ENCODE assay signal across 27 mouse cellular contexts in genomic region chr9:45637346-45637745, GRCm38 (mm10).
DNase-seq lines count a peak whose midpoint lies in the region; ATAC-seq and TF ChIP-seq lines count a peak whose summit lies in the region.
"Had no signal": no experiment of that assay in that cellular context is flagged by ENCODE, and none has a peak within 500 bp of the region (broad histone marks: within the 10 kb centered on the region; RNA-seq: fewer than 3 reads in every experiment).

No protein-coding gene starts in this region.

- no peaks in the 10 kb centered on the region for H3K36me3 ChIP-seq in heart, postnatal 0 days (replicated peaks; ENCODE audit: control insufficient read depth, insufficient read depth, low read length)
- no peaks in the 10 kb centered on the region for H3K36me3 ChIP-seq in heart, embryonic 11.5 days (ENCODE audit: control insufficient read depth, insufficient read depth, low read length)
- H3K36me3 ChIP-seq in embryonic facial prominence, embryonic 10.5 days (replicated peaks), result no peaks in the 10 kb centered on the region
- H3K36me3 ChIP-seq: embryonic facial prominence, embryonic 13.5 days; forebrain, embryonic 10.5 days; heart, embryonic 15.5 days; hindbrain, embryonic 12.5 days; intestine, embryonic 15.5 days; limb, embryonic 13.5 days; lung, embryonic 15.5 days; stomach, embryonic 15.5 days had no signal

- no peak overlapping the region for H3K4me2 ChIP-seq in heart, postnatal 0 days (ENCODE audit: low read depth, low read length)
- no peak overlapping the region for H3K4me2 ChIP-seq in heart, embryonic 11.5 days
- H3K4me2 ChIP-seq: embryonic facial prominence, embryonic 13.5 days; heart, embryonic 15.5 days; hindbrain, embryonic 12.5 days; intestine, embryonic 15.5 days; limb, embryonic 13.5 days; liver, embryonic 11.5 days; lung, embryonic 15.5 days; midbrain, embryonic 11.5 days; stomach, embryonic 15.5 days had no signal

- WGBS in heart, postnatal 0 days, result 37% methylated on average over 1 of the region's 1 CpGs
- WGBS in heart, embryonic 11.5 days (ENCODE audit: insufficient replicate concordance), result 43% methylated on average over 1 of the region's 1 CpGs
- 66% methylated on average over 1 of the region's 1 CpGs for WGBS in embryonic facial prominence, embryonic 10.5 days

- TF ChIP-seq CTCF in heart, postnatal 0 days (IDR thresholded peaks at IDR 0.05; ENCODE audit: low read depth), result no peak
- TF ChIP-seq CTCF in layer of hippocampus, adult 2 months (conservative IDR thresholded peaks at IDR 0.05), result no peak

- peak; percentile 48 for DNase-seq in cerebellum, adult 9-11 months
- no peak for DNase-seq in cerebellum, adult 9-10 months
- no peak for DNase-seq in heart, postnatal 0 days (ENCODE audit: low spot score)
- DNase-seq in brain, adult 2 months (ENCODE audit: low read depth, low spot score), result peak; percentile 78
- DNase-seq in layer of hippocampus, adult 2 months (ENCODE audit: low spot score in 2 of 2), result peak in 1 of 2 experiments; percentile 76
- DNase-seq in embryonic facial prominence, embryonic 10.5 days (ENCODE audit: low spot score), result no peak
- DNase-seq: adrenal gland, postnatal 36 days; embryo, embryonic 11 days; gastrocnemius, postnatal 14 days; heart, postnatal 36 days; kidney, adult 2 months; kidney, postnatal 36 days; right cerebral cortex, postnatal 25 days had no signal

- no peaks in the 10 kb centered on the region for H3K4me1 ChIP-seq in heart, postnatal 0 days (ENCODE audit: control insufficient read depth, insufficient read depth)
- no peaks in the 10 kb centered on the region; the same call in 1 of the 2 replicates for H3K4me1 ChIP-seq in heart, embryonic 11.5 days (ENCODE audit: control insufficient read depth, insufficient read depth, low read length)
- H3K4me1 ChIP-seq in embryonic facial prominence, embryonic 10.5 days, result peaks cover 11% of the 10 kb centered on the region

- no peaks in the 10 kb centered on the region for H3K27me3 ChIP-seq in heart, postnatal 0 days (ENCODE audit: control insufficient read depth, insufficient read depth, low read length)
- no peaks in the 10 kb centered on the region; the same call in 1 of the 2 replicates for H3K27me3 ChIP-seq in heart, embryonic 11.5 days (ENCODE audit: control insufficient read depth, insufficient read depth, low read length)
- no peaks in the 10 kb centered on the region for H3K27me3 ChIP-seq in embryonic facial prominence, embryonic 10.5 days (replicated peaks; ENCODE audit: low read depth, poor library complexity, severe bottlenecking)
- H3K27me3 ChIP-seq: embryonic facial prominence, embryonic 13.5 days; hindbrain, embryonic 12.5 days; intestine, embryonic 15.5 days; limb, embryonic 13.5 days; lung, embryonic 15.5 days; stomach, embryonic 15.5 days had no signal

- no peak overlapping the region for H3K9ac ChIP-seq in heart, postnatal 0 days (replicated peaks; ENCODE audit: low read depth, low read length)
- H3K9ac ChIP-seq in heart, embryonic 11.5 days (ENCODE audit: low read depth, low read length), result no peak overlapping the region
- H3K9ac ChIP-seq: embryonic facial prominence, embryonic 13.5 days; heart, embryonic 15.5 days; hindbrain, embryonic 12.5 days; intestine, embryonic 15.5 days; limb, embryonic 13.5 days; lung, embryonic 15.5 days; stomach, embryonic 15.5 days had no signal

- H3K27ac ChIP-seq in heart, postnatal 0 days (ENCODE audit: low read depth), result no peak overlapping the region
- no peak overlapping the region for H3K27ac ChIP-seq in heart, embryonic 11.5 days (ENCODE audit: low read depth, low read length)
- H3K27ac ChIP-seq in layer of hippocampus, adult 2 months, result peak overlapping the region; percentile 86
- no peak overlapping the region for H3K27ac ChIP-seq in embryonic facial prominence, embryonic 10.5 days (replicated peaks)
- H3K27ac ChIP-seq: embryonic facial prominence, embryonic 13.5 days; heart, embryonic 15.5 days; hindbrain, embryonic 12.5 days; intestine, embryonic 15.5 days; limb, embryonic 13.5 days; lung, embryonic 15.5 days; stomach, embryonic 15.5 days had no signal

- TF ChIP-seq EP300 in heart, postnatal 0 days (IDR thresholded peaks at IDR 0.05; ENCODE audit: low read depth), result no peak

- ATAC-seq in heart, postnatal 0 days (ENCODE audit: insufficient read depth, low read depth), result 0 out of 2 replicates have a peak, but pooled peaks have one; percentile 17
- no peak for ATAC-seq in heart, embryonic 11.5 days (replicated peaks; ENCODE audit: insufficient number of reproducible peaks, low FRiP score, low TSS enrichment)
- ATAC-seq: CD4-positive, CD25-positive, alpha-beta regulatory T cell, adult 4 months; hindbrain, postnatal 0 days; intestine, embryonic 15.5 days; midbrain, embryonic 16.5 days had no signal

- no peak overlapping the region for H3K4me3 ChIP-seq in heart, postnatal 0 days (ENCODE audit: low read depth, low read length)
- H3K4me3 ChIP-seq in heart, embryonic 11.5 days (ENCODE audit: low read depth, low read length), result no peak overlapping the region
- no peak overlapping the region for H3K4me3 ChIP-seq in layer of hippocampus, adult 2 months
- no peak overlapping the region for H3K4me3 ChIP-seq in embryonic facial prominence, embryonic 10.5 days
- H3K4me3 ChIP-seq: embryonic facial prominence, embryonic 13.5 days; forebrain, embryonic 10.5 days; heart, embryonic 15.5 days; hindbrain, embryonic 12.5 days; intestine, embryonic 15.5 days; limb, embryonic 13.5 days; lung, embryonic 15.5 days; stomach, embryonic 15.5 days had no signal

- H3K9me3 ChIP-seq in heart, postnatal 0 days (replicated peaks; ENCODE audit: control insufficient read depth, low read length), result no peaks in the 10 kb centered on the region
- H3K9me3 ChIP-seq in heart, embryonic 11.5 days (replicated peaks; ENCODE audit: control insufficient read depth, low read length), result no peaks in the 10 kb centered on the region
- no peaks in the 10 kb centered on the region for H3K9me3 ChIP-seq in embryonic facial prominence, embryonic 10.5 days
- H3K9me3 ChIP-seq: embryonic facial prominence, embryonic 13.5 days; forebrain, embryonic 10.5 days; heart, embryonic 15.5 days; intestine, embryonic 15.5 days; limb, embryonic 13.5 days; lung, embryonic 15.5 days; stomach, embryonic 15.5 days had no signal

Comparison
In these comparisons a context has a peak if more than half of its experiments do, and no peak if none do; other contexts are left out.
1. DNase-seq: peak in cerebellum, adult 9-11 months (single experiment) and brain, adult 2 months (single experiment); none in cerebellum, adult 9-10 months (single experiment), heart, postnatal 0 days (single experiment) and embryonic facial prominence, embryonic 10.5 days (single experiment).